Mouse (Mus musculus): ENCODE measurements at regions not wholly inside any gene's neighbourhood (a gene's known extent, or its start where the extent isn't known, plus 50 kb on each side); places are given as distances from the start of the nearest gene placed in this dataset.

DNA sequence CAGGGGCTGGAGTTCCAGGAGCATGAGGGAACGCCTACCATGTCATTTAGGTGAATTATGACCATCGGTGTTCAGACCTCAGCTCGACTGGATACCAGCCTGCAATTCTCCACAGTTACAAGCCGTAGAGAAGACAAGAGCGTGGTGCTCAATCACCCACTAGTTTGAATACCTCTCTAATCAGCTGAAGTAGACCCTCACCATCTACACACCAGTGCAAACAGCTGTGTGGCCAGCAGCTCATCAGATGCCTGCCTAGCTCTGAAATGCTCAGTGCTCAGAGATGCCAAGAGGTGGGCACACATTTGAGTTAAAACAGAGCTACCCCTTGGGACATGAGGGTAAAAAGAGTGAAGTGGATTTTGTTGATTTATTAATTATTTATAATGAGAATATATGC is 660.2 kb downstream of the Magi1 start:
- DNase-seq (ENCODE audit: low spot score in 2 of 2) = no peak
- intact Hi-C loops (cut with DNase I) = no loop called here

- DNase-seq (ENCODE audit: low spot score in 2 of 2) = no peak
- intact Hi-C loops (cut with DNase I) = no loop called here
Observed at GRCm38 (mm10) chr6:93616926-93617325, 666.8 kb downstream of the Magi1 start.

DNA sequence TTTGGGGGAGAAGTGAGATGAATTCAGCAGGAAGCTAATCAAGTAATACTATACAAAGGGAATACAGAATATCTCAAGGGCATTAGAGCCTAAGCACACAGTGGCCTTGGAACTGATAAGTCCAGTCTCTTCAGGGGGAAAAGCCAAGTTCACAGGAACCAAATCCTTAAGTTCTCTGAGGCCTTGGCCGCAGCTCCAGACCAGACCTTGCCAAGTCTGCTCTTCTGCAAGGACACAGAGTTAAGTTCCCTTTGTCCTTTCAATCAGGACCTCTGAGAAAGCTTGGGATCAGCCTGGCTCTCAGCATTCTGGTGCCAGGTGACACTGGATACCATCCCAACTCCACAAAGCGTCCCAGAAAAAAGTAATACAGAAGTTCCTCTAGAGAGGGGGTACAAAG is 657.1 kb upstream of the Adamts9 start:
- no peak for DNase-seq (ENCODE audit: low spot score in 2 of 2)
- intact Hi-C loops (cut with DNase I) = no loop called here

- no peak for DNase-seq (ENCODE audit: low spot score in 2 of 2)
Observed at GRCm38 (mm10) chr6:93599371-93599770, 656.1 kb upstream of the Adamts9 start.

GRCm38 (mm10) chr6:93589935-93590334 is 646.6 kb upstream of the Adamts9 start:
- intact Hi-C loops (cut with DNase I) = no loop called here

More at GRCm38 (mm10) chr6:93599371-93599770, 656.1 kb upstream of the Adamts9 start:
- intact Hi-C loops (cut with DNase I) = no loop called here

GRCm38 (mm10) chr6:93586871-93587270 is 643.6 kb upstream of the Adamts9 start:
- intact Hi-C loops (cut with DNase I) = no loop called here
- no peak for DNase-seq (ENCODE audit: low spot score in 2 of 2)

More at GRCm38 (mm10) chr6:93589935-93590334, 646.6 kb upstream of the Adamts9 start:
- DNase-seq (ENCODE audit: low spot score in 2 of 2) = no peak

GRCm38 (mm10) chr6:93581141-93581540 is 637.8 kb upstream of the Adamts9 start:
- intact Hi-C loops (cut with DNase I) = no loop called here
- DNase-seq (ENCODE audit: low spot score in 2 of 2) = no peak

- DNase-seq (ENCODE audit: low spot score in 2 of 2) = no peak
- intact Hi-C loops (cut with DNase I) = no loop called here
Observed at GRCm38 (mm10) chr6:93580716-93581115, 637.4 kb upstream of the Adamts9 start.

DNA sequence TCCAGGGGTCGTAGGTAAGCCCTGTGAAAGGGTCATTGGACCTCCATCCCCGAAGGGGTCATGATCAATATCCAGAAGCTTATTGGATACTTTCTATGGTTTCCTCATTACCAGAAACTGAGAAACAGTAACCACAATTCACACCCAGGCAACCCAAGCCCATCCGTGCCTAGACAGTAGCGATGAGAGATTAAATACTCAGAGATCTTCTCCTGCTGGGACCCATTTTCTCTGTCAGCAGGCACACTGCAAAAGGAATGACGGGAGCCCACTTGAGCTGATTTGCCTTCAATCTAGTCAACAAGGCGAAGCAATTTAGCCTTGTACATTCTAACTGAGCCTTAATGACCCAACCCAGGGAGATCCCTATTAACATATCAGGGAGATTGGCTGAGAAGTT is 632.0 kb upstream of the Adamts9 start:
- no peak for DNase-seq (ENCODE audit: low spot score in 2 of 2)
- intact Hi-C loops (cut with DNase I) = no loop called here

GRCm38 (mm10) chr6:93573679-93574635 is 630.7 kb upstream of the Adamts9 start:
- intact Hi-C loops (cut with DNase I) = no loop called here

GRCm38 (mm10) chr6:93569866-93570265 is 626.6 kb upstream of the Adamts9 start:
- DNase-seq (ENCODE audit: low spot score in 2 of 2) = no peak
- intact Hi-C loops (cut with DNase I) = no loop called here

More at GRCm38 (mm10) chr6:93573679-93574635, 630.7 kb upstream of the Adamts9 start:
- peak; percentile 48 to 62 for DNase-seq (ENCODE audit: low spot score in 2 of 2)

DNA sequence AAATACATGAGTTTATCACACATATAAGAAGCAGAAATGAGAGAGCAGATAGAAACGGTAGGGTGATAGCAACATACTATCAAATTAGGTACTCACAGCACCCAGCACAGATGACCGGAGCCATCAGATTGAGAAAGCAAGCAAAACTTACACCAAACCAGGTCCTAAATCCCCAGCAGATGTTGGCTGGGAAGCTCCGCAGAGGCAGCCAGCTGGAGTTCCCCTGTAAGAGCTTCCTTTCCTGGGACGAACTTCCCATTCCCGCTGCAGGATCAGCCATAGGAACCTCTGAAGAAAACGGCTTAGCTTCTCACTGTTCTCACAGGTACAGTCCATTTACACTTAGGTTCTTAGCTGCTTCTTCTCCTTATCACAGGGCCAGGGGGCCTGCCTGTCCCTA is 625.9 kb upstream of the Adamts9 start:
- DNase-seq (ENCODE audit: low spot score in 2 of 2) = no peak
- intact Hi-C loops (cut with DNase I) = no loop called here

GRCm38 (mm10) chr6:93566661-93567060 is 623.4 kb upstream of the Adamts9 start:
- DNase-seq (ENCODE audit: low spot score in 2 of 2) = no peak
- intact Hi-C loops (cut with DNase I) = no loop called here

GRCm38 (mm10) chr6:93548311-93548710 is 605.0 kb upstream of the Adamts9 start:
- no peak for DNase-seq (ENCODE audit: low spot score in 2 of 2)

DNA sequence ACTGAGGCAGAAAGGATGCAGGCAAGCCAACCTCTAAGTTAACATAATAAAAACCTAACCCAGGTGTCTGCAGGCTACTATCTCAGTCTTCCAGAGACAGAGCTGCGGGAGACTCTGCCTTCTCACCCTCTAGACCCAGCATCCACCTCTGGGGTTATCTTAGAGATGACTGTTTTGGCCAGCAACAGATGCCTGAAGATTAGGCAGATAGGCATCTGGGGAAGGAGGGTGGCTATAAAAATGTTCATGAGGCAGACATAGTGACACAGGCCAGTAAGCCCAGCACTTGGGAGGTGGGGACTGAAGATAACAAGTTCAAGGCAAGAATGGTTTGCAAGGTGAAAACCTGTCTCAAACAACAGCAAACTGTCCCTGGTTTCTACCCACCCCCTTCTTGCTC is 601.0 kb upstream of the Adamts9 start:
- intact Hi-C loops (cut with DNase I) = no loop called here
- no peak for DNase-seq (ENCODE audit: low spot score in 2 of 2)

More at GRCm38 (mm10) chr6:93548311-93548710, 605.0 kb upstream of the Adamts9 start:
- intact Hi-C loops (cut with DNase I) = no loop called here

- intact Hi-C loops (cut with DNase I) = loop anchor here (2.0 kb wide), 1 partner anchor 757 kb away; no protein-coding TSS in a partner anchor
- no peak for DNase-seq (ENCODE audit: low spot score in 2 of 2)
Observed at GRCm38 (mm10) chr6:93543354-93544129, 600.2 kb upstream of the Adamts9 start.

DNA sequence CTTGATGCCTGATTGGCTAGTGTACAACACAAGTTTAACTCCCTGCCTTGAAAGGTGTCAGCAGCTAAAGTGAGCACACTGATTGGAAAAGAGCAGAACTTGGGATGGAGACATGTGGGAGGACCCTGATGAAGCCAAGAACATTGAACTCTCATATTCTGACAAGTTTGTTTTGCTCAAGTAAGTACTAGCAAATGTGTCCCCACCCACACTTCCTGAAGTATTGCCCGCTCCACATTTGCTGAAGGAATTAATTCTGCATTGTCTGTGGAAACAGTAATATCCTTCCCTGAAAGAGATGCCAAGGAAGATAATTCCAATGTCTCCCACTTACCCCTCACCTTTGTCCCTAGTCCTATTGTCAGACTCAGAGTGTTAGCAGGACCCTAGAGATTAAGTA is 596.3 kb upstream of the Adamts9 start:
- DNase-seq (ENCODE audit: low spot score in 2 of 2) = no peak
- intact Hi-C loops (cut with DNase I) = no loop called here

GRCm38 (mm10) chr6:93539171-93539570 is 595.9 kb upstream of the Adamts9 start:
- intact Hi-C loops (cut with DNase I) = no loop called here
- no peak for DNase-seq (ENCODE audit: low spot score in 2 of 2)

- intact Hi-C loops (cut with DNase I) = no loop called here
- no peak for DNase-seq (ENCODE audit: low spot score in 2 of 2)
Observed at GRCm38 (mm10) chr6:93537971-93538370, 594.7 kb upstream of the Adamts9 start.

DNA sequence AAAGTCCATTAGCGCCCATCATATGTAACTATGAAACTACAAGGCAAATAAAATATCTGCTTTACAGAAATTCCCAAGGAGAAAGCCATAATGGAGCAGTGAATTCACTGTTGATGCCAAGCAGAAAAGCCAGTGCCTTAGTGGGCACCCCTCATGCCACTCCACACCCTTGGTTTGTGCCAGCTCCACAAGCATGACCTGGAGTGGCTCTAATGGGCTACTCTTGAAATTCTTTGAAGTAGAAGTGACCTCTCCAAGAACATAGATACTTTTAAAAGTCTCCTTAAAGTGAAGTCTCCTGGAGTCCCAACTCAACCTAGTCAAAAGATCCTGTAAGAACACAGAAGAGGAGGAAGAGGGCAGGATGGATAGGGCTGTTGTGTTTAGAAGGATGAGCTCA is 593.8 kb upstream of the Adamts9 start:
- intact Hi-C loops (cut with DNase I) = no loop called here
- no peak for DNase-seq (ENCODE audit: low spot score in 2 of 2)

Data from left cerebral cortex, postnatal 36 days (tissue).